Mouse (Mus musculus) cerebellum, adult (tissue): ENCODE results near the gene Coro1b.

Experiments used
- ATAC-seq: cut with Nextera tagmentation; 2 replicates; pipeline ENCODE4 v1.9.2; 2017; ENCODE audit warnings: mild to moderate bottlenecking, moderate library complexity, mixed read lengths; ENCODE audit not compliant: insufficient number of reproducible peaks, low FRiP score, low TSS enrichment

The Coro1b gene

DNA sequence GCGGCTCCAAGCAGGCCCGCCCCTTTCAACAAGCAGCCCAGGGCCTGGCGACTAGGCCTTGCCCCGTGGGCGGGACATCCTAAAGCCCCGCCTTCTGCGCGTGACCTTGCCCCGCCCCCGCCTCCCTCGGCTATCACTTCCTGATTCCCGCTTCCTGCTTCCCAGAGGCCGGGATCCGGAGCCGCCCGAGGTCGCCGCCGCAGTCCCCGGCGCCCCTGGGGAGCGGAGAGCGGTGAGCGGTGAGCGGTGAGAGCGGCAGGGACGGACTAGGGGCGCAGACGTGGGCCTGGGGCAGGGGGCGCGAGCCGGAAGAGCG is at the start of gene Coro1b:
Gene Coro1b (plus strand): TSS at position 129 of the 316 bp plus-strand sequence.
- ATAC-seq: peak; percentile 66

DNA sequence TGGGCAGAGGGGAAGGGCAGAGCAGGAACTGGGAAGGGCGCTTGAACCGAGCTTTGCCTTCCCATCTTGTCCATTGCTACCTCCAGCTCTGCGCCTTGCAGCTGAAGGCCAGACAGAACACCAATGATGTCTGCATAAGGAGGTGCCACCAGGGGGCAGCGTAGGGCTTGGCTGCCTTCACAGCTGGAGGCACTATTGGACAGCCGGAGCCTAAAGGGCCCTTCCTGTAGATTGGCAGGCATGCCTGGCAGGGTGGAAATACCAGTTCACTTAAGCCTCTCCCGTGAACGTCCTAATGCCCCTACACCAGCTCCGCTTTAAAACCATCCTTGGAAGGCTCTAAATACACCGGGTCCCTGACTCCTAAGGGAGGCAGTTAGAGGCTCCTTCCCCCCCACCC is 49.4 kb upstream of the Coro1b start:
- ATAC-seq: peak; percentile 15; the same call in 1 of the 2 replicates

DNA sequence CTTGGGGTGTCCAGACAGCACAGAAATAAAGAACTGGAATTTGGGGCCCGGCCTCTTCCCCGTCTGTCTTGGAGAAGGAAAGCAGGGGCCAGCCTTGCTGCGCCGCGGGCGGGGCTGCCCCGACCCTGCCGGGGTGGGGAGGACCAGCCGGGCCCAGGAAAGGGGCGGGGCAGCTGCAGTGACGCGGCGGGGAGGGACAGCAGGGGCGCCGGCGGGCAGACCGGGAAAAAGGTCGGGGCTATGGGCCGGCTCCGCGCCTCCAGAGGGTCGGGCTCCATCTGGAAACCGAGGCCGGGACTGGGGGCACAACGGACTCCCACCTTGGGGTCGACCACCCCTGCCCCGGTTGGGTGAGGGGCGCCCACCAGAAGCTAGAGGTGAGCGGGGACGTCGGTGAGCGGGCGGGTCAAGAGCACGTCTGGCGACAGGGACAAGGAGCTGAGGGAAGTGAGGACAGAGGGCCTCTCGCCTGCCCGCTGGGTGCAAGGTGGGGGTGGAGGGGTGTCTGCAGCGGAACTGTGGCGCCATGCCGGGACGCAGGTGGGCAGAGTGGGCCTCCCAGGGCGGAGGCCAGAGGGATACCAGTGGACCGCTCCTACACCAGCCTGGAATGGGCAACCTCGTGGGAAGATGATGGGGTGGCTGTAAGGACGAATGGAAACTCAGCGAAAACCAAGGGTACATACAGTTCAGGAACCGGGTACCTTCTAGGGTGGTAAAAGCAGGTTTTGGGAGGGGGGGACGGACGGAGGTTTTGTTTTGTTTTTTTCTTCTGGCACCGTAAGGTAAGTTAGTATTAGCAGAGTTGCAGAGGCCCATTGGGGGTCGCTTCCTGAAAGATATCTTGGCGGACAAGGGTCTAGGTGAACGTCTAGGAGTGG is 48.3 kb upstream of the Coro1b start, which contains the start of gene Pitpnm1:
Gene Pitpnm1 (plus strand): TSS at position 162 of the 881 bp plus-strand sequence.
- ATAC-seq: no peak

DNA sequence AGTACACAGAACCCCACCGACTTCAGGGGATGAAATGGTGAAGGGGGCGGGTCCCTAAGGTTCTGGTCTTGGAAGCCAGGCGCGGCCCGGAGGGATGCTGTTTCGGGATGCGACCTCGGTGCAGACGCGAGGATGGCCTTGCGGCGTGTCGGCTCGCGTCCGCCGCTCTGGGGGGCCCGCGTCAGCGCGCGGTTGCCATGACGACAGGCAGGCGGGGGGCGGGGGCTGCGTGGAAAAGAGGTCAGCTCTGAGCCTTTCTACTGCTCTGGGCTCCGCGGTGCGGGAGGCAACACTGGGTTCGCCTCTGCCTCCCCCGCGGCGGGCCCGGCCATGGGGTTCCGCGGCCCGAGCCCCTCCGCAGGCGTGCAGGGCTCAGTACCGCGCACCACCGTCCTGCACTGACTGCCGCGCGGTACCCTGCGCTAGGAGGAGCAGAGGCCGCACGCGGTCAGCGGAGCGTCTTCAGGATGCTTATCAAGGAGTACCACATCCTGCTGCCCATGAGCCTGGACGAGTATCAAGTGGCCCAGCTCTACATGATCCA is 47.6 kb upstream of the Coro1b start:
- no peak for ATAC-seq

DNA sequence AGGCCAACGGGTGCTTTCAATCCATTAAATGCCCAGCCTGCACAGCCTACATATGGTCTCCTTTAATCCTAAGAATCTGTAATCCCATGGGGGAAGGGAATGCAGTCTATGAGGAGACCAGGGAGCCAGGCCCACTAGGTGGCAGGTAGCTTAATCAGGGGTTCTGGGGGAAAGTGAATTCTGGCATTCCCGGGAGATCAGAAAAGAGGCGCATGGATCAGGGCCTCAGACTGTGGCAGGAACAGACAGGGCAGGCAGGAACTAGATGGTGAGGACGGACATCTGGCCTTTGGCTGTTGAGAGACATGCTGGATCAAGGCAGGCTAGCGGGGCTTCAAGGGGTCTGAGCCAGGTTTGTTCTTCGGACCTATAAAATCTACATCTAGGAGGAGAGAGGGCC is 47.0 kb upstream of the Coro1b start:
- ATAC-seq: no peak

DNA sequence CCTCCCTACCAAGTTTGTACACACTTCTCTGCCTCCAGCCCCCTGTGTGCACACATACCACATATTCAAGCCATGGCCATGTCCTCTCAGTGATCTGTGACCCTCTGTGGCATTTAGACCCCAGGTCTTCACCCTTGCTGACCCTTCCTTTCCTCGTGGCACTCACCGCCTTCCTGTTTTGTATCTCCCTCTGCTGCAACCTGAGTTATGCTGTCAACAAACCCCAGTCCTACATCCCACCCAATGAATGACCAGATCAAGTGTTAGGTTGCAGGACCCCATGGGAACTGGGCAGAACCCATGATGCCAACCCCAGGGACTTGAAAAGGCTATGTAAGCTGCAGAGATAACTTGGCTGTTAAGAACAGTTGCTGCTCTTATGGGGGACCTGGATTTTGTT is 46.4 kb upstream of the Coro1b start:
- ATAC-seq: no peak

DNA sequence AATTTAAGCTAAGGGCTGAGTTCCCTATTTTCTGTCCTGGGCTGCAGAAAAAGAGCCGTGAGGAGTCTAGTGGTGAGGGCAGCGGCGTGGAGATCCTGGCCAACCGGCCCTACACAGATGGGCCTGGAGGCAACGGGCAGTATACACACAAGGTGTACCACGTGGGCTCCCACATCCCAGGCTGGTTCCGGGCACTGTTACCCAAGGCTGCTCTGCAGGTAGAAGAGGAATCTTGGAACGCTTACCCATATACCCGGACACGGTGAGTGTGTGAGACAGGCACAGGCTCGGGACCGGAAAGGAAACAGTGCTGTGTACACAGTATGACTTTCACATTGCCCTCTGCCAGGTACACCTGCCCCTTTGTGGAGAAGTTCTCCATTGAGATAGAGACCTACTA is 45.8 kb upstream of the Coro1b start:
- no peak; the same call in 1 of the 2 replicates for ATAC-seq

DNA sequence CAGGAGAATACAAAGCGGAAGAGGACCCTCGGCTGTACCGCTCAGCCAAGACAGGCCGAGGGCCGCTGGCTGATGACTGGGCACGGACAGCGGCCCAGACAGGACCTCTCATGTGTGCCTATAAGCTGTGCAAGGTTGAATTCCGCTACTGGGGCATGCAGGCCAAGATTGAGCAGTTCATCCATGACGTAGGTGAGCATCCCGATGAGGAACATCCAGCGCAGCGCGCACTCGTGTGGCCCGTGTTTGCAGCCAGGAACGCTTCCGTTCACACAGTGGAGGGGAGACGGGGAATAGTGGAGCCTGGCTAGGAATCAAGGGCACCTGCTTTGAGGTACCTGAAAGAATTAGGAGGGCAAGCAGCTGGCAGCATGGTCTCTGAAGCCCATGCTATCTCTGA is 45.1 kb upstream of the Coro1b start:
- ATAC-seq: no peak

DNA sequence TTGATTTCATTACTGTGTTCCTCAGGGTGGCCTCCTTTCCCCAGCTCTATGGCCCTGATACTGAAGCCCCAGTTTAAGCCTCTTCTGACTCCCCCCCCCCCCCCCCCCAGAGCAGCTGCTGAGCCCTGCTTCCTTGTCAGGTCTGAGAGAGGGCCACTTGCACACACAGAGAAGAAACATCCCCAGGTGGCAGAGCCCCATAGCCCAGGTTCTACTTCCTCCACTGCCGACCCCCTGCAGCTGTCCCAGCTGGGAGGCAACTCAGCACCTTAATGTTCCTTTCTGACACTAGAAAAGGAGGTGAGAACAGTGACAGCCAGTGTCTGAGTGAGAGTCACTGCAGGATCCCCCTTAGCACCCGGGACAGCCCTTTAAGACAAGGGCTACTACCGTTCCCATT is 44.6 kb upstream of the Coro1b start:
- ATAC-seq: no peak

DNA sequence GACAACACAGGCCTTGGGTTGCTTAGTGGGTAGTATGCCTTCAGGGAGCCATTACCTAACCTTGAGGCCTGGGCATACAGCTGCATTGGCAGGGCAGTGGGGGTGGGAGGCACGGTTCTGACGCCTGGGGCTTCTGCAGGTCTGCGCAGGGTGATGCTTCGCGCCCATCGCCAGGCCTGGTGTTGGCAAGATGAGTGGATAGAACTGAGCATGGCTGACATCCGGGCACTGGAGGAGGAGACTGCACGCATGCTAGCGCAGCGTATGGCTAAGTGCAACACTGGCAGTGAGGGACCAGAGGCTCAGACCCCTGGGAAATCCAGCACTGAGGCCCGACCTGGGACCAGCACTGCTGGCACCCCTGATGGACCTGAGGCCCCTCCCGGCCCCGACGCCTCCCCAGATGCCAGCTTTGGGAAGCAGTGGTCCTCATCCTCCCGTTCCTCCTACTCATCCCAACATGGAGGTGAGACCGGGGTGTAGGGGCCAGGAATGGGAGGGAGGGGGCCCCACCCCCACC is 43.7 kb upstream of the Coro1b start:
- no peak for ATAC-seq

DNA sequence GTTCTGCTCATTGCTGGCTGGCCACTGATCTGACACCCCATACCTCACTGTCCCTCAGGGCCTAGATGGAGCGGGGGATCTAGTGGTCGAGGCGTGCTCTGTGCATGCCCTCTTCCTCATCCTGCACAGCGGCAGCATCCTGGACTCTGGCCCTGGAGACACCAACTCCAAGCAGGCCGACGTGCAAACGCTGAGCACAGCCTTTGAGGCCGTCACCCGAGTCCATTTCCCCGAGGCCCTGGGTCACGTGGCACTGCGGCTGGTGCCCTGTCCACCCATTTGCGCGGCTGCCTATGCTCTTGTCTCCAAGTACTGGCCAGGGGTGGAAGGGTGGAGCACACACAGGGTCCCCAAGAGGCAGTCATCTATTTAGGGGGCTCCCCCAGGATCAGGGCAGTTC is 41.8 kb upstream of the Coro1b start:
- no peak for ATAC-seq

DNA sequence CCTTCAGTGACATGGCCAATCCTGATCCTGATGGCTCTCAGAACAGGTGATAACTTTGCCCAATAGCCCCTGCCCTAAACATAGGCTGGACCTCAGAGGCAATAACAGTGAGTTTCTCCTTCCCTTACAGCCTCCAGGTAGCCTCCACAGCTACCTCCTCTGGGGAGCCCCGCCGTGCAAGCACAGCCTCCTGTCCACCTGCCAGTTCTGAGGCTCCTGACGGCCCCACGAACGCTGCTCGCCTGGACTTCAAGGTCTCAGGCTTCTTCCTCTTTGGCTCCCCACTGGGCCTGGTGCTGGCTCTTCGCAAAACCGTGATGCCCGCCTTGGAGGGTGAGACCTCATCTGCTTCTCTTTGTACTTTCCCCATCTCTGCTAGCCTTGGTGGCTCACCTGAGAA is 39.9 kb upstream of the Coro1b start:
- ATAC-seq: no peak

DNA sequence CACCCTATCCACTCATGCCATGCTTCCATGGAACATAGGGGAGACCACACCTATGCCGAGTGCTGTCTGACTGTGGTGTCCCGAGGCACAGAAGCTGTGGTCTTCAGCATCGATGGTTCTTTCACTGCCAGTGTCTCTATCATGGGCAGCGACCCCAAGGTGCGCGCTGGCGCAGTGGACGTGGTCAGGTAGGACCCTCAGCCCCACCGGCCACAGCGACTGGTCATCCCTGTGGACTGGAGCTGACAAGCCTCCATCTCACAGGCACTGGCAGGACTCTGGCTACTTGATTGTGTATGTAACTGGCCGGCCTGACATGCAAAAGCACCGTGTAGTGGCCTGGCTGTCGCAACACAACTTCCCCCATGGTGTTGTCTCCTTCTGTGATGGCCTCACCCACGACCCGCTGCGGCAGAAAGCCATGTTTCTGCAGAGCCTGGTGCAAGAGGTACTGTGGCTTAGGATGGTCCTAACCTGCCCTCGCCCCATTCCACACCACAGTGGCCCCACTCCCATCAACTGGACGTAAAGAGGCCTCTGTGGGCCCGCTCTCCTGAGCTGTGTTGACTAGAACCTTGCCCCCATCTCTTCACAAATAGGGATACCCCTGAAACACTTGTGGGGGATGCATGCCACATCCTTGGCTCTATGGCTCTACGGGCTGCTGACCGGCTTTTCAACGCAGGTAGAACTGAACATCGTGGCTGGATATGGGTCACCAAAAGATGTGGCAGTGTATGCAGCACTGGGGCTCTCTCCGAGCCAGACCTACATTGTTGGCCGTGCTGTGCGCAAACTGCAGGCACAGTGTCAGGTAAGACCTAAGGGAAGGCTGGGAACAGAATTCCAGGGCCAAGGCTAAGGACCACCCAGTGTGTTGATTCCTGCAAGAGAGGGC is 36.1 kb upstream of the Coro1b start:
- no peak for ATAC-seq

DNA sequence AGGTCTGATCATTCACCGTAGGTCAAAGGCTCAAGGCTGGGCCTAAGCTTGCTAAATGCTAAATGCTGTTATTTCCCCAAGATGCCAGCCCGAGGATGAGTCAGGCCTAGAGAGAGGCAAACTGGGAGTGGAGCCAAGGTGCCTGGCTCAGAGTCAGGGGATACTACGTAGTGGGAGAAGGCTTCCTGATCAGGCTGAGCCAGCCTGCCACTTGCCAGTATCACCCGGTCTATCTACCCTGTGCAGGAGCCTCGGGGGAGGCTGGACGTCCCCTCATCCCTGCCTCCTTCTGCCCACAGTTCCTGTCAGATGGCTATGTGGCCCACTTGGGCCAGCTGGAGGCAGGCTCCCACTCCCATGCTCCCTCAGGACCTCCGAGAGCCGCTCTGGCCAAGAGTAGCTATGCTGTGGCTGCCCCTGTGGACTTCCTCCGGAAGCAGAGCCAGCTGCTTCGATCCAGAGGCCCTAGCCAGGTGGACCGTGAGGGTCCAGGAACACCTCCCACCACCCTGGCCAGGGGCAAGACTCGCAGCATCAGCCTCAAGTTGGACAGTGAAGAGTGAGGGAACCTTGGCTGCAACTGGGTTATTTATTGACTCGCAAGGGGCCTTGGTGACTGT is 35.1 kb upstream of the Coro1b start:
- peak; percentile 69 for ATAC-seq

DNA sequence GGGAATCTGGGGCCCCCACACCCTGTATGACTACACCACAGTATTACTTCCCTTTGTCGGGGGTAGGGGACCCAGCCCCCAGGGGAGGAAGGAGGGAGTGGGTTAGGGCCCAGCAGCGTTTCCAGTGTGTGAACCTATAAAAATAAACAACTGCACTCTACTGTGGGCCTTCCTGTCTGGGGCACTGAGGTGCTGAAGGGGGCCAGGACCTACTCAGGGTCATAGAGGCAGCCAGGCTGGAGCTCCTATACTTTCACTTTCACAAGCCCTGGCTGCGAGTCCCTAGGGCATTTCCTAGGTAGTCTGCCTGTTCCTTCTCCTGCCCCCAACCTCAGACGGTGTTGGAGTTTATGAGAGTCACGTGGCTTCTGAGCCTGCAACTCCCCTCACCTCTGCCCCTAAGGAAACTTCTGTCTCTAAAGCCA is 34.6 kb upstream of the Coro1b start:
- ATAC-seq: no peak

DNA sequence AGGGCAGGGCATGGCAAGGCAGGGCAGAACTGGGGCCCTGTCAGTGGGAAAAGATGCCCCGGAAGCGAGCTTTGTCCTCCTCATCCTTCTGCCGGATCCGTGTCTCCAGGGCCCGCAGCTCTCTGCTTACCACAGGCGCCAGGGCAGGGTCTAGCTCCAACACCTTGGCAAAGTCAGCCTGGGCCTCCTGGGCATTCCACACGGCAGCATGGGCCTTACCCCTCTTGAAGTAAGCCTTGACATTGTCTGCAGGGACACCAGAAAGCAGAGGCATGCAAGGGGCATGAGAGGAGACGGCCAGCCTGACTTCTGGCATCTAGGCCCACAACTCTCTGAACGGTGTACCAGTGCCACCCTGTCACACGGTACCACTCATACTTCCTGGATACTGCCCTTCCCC is 33.9 kb upstream of the Coro1b start:
- ATAC-seq: no peak

DNA sequence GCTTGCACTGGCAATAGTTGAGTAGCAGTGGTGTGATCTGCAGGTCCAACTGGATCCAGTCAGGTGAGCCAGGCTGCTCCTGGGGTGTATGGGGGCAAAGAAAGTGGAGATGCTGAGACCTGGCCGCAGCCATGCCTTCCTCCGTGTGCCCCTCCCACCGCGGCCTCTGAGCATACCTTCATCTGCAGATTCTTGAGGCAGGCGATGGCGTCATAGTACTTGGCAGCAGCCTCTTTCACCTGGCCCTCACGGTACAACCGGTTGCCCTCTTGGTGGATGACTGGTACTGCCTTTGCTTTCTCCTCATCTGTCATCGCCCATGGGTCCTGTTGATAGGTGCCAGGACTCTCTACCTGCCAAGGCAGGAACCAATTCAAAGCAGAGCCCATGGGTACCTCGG is 33.3 kb upstream of the Coro1b start:
- no peak for ATAC-seq

DNA sequence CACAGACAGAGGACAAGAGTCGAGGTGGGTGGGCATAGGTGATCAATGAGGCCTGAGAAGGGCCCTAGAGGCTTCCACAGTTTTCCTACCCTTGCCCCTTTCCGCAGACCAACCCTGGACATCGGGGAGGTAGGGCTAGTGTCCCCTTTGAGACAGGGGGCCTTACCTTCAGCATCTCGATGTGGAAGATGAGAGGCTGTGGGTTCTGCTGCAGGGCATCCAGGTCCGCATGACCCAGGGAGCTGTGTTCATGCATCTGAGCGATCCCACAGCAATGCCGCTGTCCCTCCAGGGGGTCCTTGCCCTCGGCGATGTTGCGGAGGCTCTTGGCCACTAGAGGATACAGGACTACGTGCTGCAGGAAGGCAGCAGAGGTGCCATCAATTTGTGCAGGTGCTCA is 32.6 kb upstream of the Coro1b start:
- ATAC-seq: no peak

DNA sequence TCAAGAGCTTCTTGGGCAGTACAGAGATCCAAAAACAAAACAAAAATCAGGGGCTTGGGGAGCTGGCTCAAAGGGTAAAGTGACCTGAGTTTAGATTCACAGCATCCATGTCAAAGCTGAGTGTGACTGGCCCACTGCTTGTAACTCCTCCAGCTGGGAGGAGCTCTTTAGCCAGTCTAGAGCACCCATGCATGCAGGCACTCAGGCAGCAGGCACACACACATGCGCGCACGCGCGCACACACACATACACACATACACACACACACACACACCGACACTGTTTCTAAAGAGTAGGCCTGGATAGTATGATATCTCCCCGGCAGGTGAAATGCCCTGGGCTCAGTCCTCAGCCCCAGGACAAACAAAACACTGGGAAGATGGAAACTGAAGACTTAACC is 31.4 kb upstream of the Coro1b start:
- no peak for ATAC-seq

DNA sequence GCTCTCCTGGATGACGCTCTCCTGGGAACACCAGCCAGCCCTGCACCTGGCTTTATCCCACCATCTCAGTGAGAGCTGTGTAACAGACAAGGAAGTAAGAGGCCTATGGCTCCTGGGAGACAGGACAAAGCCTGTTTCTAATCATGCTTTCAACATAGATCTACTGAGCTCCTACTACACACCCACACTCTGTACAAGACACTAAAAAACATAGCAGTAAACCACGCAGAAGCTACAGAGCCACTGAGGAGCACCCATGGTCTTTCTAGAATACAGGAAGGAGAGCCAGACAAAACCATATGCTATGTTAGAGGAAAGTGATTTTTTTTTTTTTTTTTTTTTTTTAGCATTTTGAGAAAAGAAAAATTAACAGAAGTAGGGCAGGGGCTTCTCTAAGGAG is 30.1 kb upstream of the Coro1b start:
- ATAC-seq: no peak
